Mouse (Mus musculus) hindbrain, embryonic 12.5 days (tissue): ENCODE data around the gene Ces2h. TPM values are rescaled to one million over a fixed set of nuclear protein-coding genes. Genes with fewer than 3 reads are reported as not detected.
"Not testable (repeated sequence)": the region's sequence is repeated elsewhere in the genome, so short reads cannot be mapped to it uniquely, and the experiment has no call there.

ENCODE experiments used
- ATAC-seq: fragments of 200-750 bp; cut with Nextera tagmentation; 2 replicates; pipeline ENCODE4 v1.8.0; 2017; ENCODE audit warnings: moderate TSS enrichment; ENCODE audit not compliant: low FRiP score
- H3K27ac ChIP-seq: fragments of 300-500 bp; sonication (generic); 2 replicates; pipeline ENCODE4 v1.5.1; 2016; ENCODE audit warnings: mild to moderate bottlenecking
- H3K27me3 ChIP-seq: fragments of 300-500 bp; sonication (generic); 2 replicates; pipeline ENCODE4 v1.6.1; 2016; ENCODE audit warnings: mild to moderate bottlenecking
- H3K36me3 ChIP-seq: fragments of 300-500 bp; sonication (generic); 2 replicates; pipeline ENCODE4 v1.6.1; 2016; ENCODE audit warnings: mild to moderate bottlenecking
- H3K4me1 ChIP-seq: fragments of 300-500 bp; sonication (generic); 2 replicates; pipeline ENCODE4 v1.6.1; 2016
- H3K4me2 ChIP-seq: fragments of 300-500 bp; sonication (generic); replicated peaks from 2 replicates; pipeline ENCODE4 v1.6.1; 2016; ENCODE audit warnings: mild to moderate bottlenecking
- H3K4me3 ChIP-seq: fragments of 300-500 bp; sonication (generic); 2 replicates; pipeline ENCODE4 v1.5.1; 2016; ENCODE audit warnings: mild to moderate bottlenecking
- H3K9ac ChIP-seq: fragments of 300-500 bp; sonication (generic); 2 replicates; pipeline ENCODE4 v1.6.1; 2016; ENCODE audit warnings: mild to moderate bottlenecking, moderate library complexity
- H3K9me3 ChIP-seq: fragments of 300-500 bp; sonication (generic); replicated peaks from 2 replicates; pipeline ENCODE4 v1.6.1; 2016; ENCODE audit warnings: mild to moderate bottlenecking
- WGBS: fragments of 180-500 bp; shearing (Covaris S2); methylation state at CpG from one replicate; pipeline ENCODE4 v1.1.7; 2016; 5-methylcytosine and 5-hydroxymethylcytosine counted together
- polyA plus RNA-seq: library from polyadenylated mRNA; unstranded; fragments of >200 nt; fragmentation: Nextera tagmentation; extraction: Ambion mirVana; gene quantifications from 2 replicates; pipeline ENCODE4 v1.2.1, GENCODE M21; 2016

Ces2h gene
- polyA plus RNA-seq, 1 experiment from 2014 or later, result not detected

GRCm38 (mm10) chr8:105025050-105025449 lies 24.4 kb downstream of the Ces2h start:
- Histone ChIP-seq H3K4me1 (no peaks in the 10 kb centered on the region), H3K4me3 (no peak overlapping the region), H3K36me3 (no peaks in the 10 kb centered on the region), H3K4me2 (no peak overlapping the region), H3K9ac (no peak overlapping the region), H3K9me3 (no peaks in the 10 kb centered on the region), H3K27ac (no peak overlapping the region), H3K27me3 (no peaks in the 10 kb centered on the region)
- ATAC-seq, result no peak
- 63% methylated on average over 2 of the region's 2 CpGs for WGBS

- no peaks in the 10 kb centered on the region for H3K9me3 ChIP-seq
- no peak overlapping the region for H3K4me3 ChIP-seq
- no peak overlapping the region for H3K4me2 ChIP-seq
- H3K27ac ChIP-seq, result no peak overlapping the region
- no peaks in the 10 kb centered on the region for H3K4me1 ChIP-seq
- WGBS, result 71% methylated on average over 1 of the region's 1 CpGs
- H3K36me3 ChIP-seq, result no peaks in the 10 kb centered on the region
- no peaks in the 10 kb centered on the region for H3K27me3 ChIP-seq
- ATAC-seq, result no peak
- no peak overlapping the region for H3K9ac ChIP-seq
Observed at GRCm38 (mm10) chr8:105043510-105043909, 42.9 kb downstream of the Ces2h start.

- H3K4me2 ChIP-seq, result no peak overlapping the region
- 88% methylated on average over 3 of the region's 3 CpGs for WGBS
- ATAC-seq, result no peak
Observed at GRCm38 (mm10) chr8:105045824-105046401, 45.3 kb downstream of the Ces2h start.

GRCm38 (mm10) chr8:105048371-105048854 lies 47.8 kb downstream of the Ces2h start, which contains the start of gene Ces3a:
TSS of gene Ces3a (plus strand) at chr8:105048601.
- no peak within 1 kb of the TSS for H3K27ac ChIP-seq
- no peaks in the 10 kb centered on the region for H3K4me1 ChIP-seq
- ATAC-seq, result no peak
- 75% methylated on average over 3 of the region's 3 CpGs for WGBS
- H3K9me3 ChIP-seq, result no peaks in the 10 kb centered on the region
- no peak within 1 kb of the TSS for H3K4me3 ChIP-seq
- H3K9ac ChIP-seq, result no peak within 1 kb of the TSS
- H3K27me3 ChIP-seq, result no peaks in the 10 kb centered on the region
- H3K4me2 ChIP-seq, result no peak within 1 kb of the TSS
- no peaks in the 10 kb centered on the region for H3K36me3 ChIP-seq

More at GRCm38 (mm10) chr8:105045824-105046401, 45.3 kb downstream of the Ces2h start:
- no peaks in the 10 kb centered on the region for H3K4me1 ChIP-seq
- H3K9ac ChIP-seq, result no peak overlapping the region
- no peak overlapping the region for H3K27ac ChIP-seq
- H3K36me3 ChIP-seq, result no peaks in the 10 kb centered on the region
- no peaks in the 10 kb centered on the region for H3K9me3 ChIP-seq
- no peak overlapping the region for H3K4me3 ChIP-seq
- H3K27me3 ChIP-seq, result no peaks in the 10 kb centered on the region

- no peak overlapping the region for H3K4me3 ChIP-seq
- no peak overlapping the region for H3K9ac ChIP-seq
- H3K27me3 ChIP-seq, result no peaks in the 10 kb centered on the region
- no peaks in the 10 kb centered on the region for H3K4me1 ChIP-seq
- no peak for ATAC-seq
- H3K27ac ChIP-seq, result no peak overlapping the region
- no peak overlapping the region for H3K4me2 ChIP-seq
- WGBS, result 89% methylated on average over 4 of the region's 4 CpGs
- H3K36me3 ChIP-seq, result no peaks in the 10 kb centered on the region
- no peaks in the 10 kb centered on the region for H3K9me3 ChIP-seq
Observed at GRCm38 (mm10) chr8:105056211-105056610, 55.6 kb downstream of the Ces2h start.

GRCm38 (mm10) chr8:105060056-105060455 lies 59.4 kb downstream of the Ces2h start:
- Histone ChIP-seq H3K27me3 (no peaks in the 10 kb centered on the region), H3K4me2 (no peak overlapping the region), H3K9me3 (no peaks in the 10 kb centered on the region), H3K4me1 (no peaks in the 10 kb centered on the region), H3K4me3 (no peak overlapping the region), H3K36me3 (no peaks in the 10 kb centered on the region), H3K9ac (no peak overlapping the region), H3K27ac (no peak overlapping the region)
- ATAC-seq, result no peak

GRCm38 (mm10) chr8:105066761-105067160 lies 66.1 kb downstream of the Ces2h start:
- ATAC-seq, result no peak
- 0% methylated on average over 1 of the region's 1 CpGs for WGBS
- H3K27me3 ChIP-seq, result no peaks in the 10 kb centered on the region
- no peak overlapping the region for H3K9ac ChIP-seq
- no peak overlapping the region for H3K27ac ChIP-seq
- H3K36me3 ChIP-seq, result no peaks in the 10 kb centered on the region
- H3K4me2 ChIP-seq, result no peak overlapping the region
- no peaks in the 10 kb centered on the region for H3K4me1 ChIP-seq
- no peaks in the 10 kb centered on the region for H3K9me3 ChIP-seq
- no peak overlapping the region for H3K4me3 ChIP-seq

- H3K4me1 ChIP-seq, H3K4me2 ChIP-seq, H3K27me3 ChIP-seq, H3K27ac ChIP-seq, ATAC-seq, H3K9me3 ChIP-seq, H3K9ac ChIP-seq, H3K36me3 ChIP-seq, H3K4me3 ChIP-seq: not testable (repeated sequence)
- WGBS, result 70% methylated on average over 7 of the region's 7 CpGs
Observed at GRCm38 (mm10) chr8:105067905-105068304, 67.3 kb downstream of the Ces2h start.

GRCm38 (mm10) chr8:105068971-105069370 lies 68.3 kb downstream of the Ces2h start:
- Histone ChIP-seq H3K9me3 (no peaks in the 10 kb centered on the region), H3K4me3 (no peak overlapping the region), H3K4me1 (no peaks in the 10 kb centered on the region), H3K36me3 (no peaks in the 10 kb centered on the region), H3K27ac (no peak overlapping the region), H3K4me2 (no peak overlapping the region), H3K27me3 (no peaks in the 10 kb centered on the region), H3K9ac (no peak overlapping the region)
- no peak for ATAC-seq

Other genes starting within 250 kb of the Ces2h start
- 0.10 and 0.38 TPM in 2 replicates for gene Ces2b, start 169.3 kb upstream of the Ces2h start, polyA plus RNA-seq
- not detected in 2 replicates for gene Ces2c, start 153.8 kb upstream of the Ces2h start, polyA plus RNA-seq
- gene Ces2e, start 74.6 kb upstream of the Ces2h start, polyA plus RNA-seq, result not detected in 2 replicates
- not detected in 2 replicates for gene Ces2f, start 53.5 kb upstream of the Ces2h start, polyA plus RNA-seq
- gene Ces2g, start 39.1 kb upstream of the Ces2h start, polyA plus RNA-seq, result not detected in 2 replicates
- not detected in 2 replicates for gene Ces3a, start 47.7 kb downstream of the Ces2h start, polyA plus RNA-seq
- gene Ces3b, start 82.9 kb downstream of the Ces2h start, polyA plus RNA-seq, result not detected in 2 replicates
- gene Ces4a, start 130.9 kb downstream of the Ces2h start, polyA plus RNA-seq, result not detected in 2 replicates
- 66.2 and 72.5 TPM in 2 replicates for gene Cbfb, start 169.8 kb downstream of the Ces2h start, polyA plus RNA-seq
- 28.5 and 28.9 TPM in 2 replicates for gene D230025D16Rik, start 224.3 kb downstream of the Ces2h start, polyA plus RNA-seq